Mouse (Mus musculus): ENCODE measurements around the gene Bahcc1.

The Bahcc1 gene

GRCm38 (mm10) chr11:120315832-120316689 is 83.3 kb downstream of the Bahcc1 start:
- peak; percentile 74 for DNase-seq (ENCODE audit: low spot score)

- no peak for DNase-seq (ENCODE audit: low spot score)
Measured at GRCm38 (mm10) chr11:120316690-120317254, 84.0 kb downstream of the Bahcc1 start.

- DNase-seq (ENCODE audit: low spot score), result no peak
Measured at GRCm38 (mm10) chr11:120317456-120317855, 84.7 kb downstream of the Bahcc1 start.

- no peak for DNase-seq (ENCODE audit: low spot score)
Measured at GRCm38 (mm10) chr11:120319310-120319709, 86.6 kb downstream of the Bahcc1 start.

- no peak for DNase-seq (ENCODE audit: low spot score)
Measured at GRCm38 (mm10) chr11:120320156-120320555, 87.4 kb downstream of the Bahcc1 start.

GRCm38 (mm10) chr11:120335431-120336021 is 102.8 kb downstream of the Bahcc1 start:
- DNase-seq (ENCODE audit: low spot score), result no peak

- no peak for DNase-seq (ENCODE audit: low spot score)
Measured at GRCm38 (mm10) chr11:120337447-120337846, 104.7 kb downstream of the Bahcc1 start.

GRCm38 (mm10) chr11:120338786-120339185 is 106.0 kb downstream of the Bahcc1 start:
- DNase-seq (ENCODE audit: low spot score), result no peak

- no peak for DNase-seq (ENCODE audit: low spot score)
Measured at GRCm38 (mm10) chr11:120339978-120340513, 107.3 kb downstream of the Bahcc1 start.

GRCm38 (mm10) chr11:120341661-120342060 is 108.9 kb downstream of the Bahcc1 start:
- no peak for DNase-seq (ENCODE audit: low spot score)
